Mouse (Mus musculus): ENCODE data around the gene Ugt1a5.

GRCm38 (mm10) chr1:88165711-88166110 is at the start of gene Ugt1a5:
- no peak for TF ChIP-seq POLR2A (IDR thresholded peaks at IDR 0.05; ENCODE audit: extremely low read depth, insufficient read depth, low read length)
- TF ChIP-seq CTCF (IDR thresholded peaks at IDR 0.05; ENCODE audit: low read depth, low read length): no peak; the same call in 1 of the 2 replicates

Data from liver, adult 2 months (tissue).